Comparison of ENCODE assay signal across 10 mouse cellular contexts in genomic region chr13:63726035-63726434, GRCm38 (mm10).
A peak's percentile ranks its signal among the peaks of the same experiment; 100 is the strongest.
DNase-seq lines count a peak whose midpoint lies in the region; ATAC-seq and TF ChIP-seq lines count a peak whose summit lies in the region.
"Had no signal": no experiment of that assay in that cellular context is flagged by ENCODE, and none has a peak within 500 bp of the region (broad histone marks: within the 10 kb centered on the region; RNA-seq: fewer than 3 reads in every experiment).

No protein-coding gene starts in this region.

- H3K4me2 ChIP-seq in embryonic facial prominence, embryonic 11.5 days (ENCODE audit: low read depth, low read length): no peak overlapping the region
- H3K4me2 ChIP-seq in limb, embryonic 14.5 days (replicated peaks; ENCODE audit: low read depth, low read length, severe bottlenecking): no peak overlapping the region
- H3K4me2 ChIP-seq: liver, embryonic 13.5 days had no signal

- H3K9me3 ChIP-seq in embryonic facial prominence, embryonic 11.5 days (replicated peaks; ENCODE audit: control insufficient read depth, low read length): no peaks in the 10 kb centered on the region
- no peaks in the 10 kb centered on the region for H3K9me3 ChIP-seq in limb, embryonic 14.5 days (ENCODE audit: control insufficient read depth, low read length)
- H3K9me3 ChIP-seq: G1E; liver, embryonic 13.5 days had no signal

- WGBS in embryonic facial prominence, embryonic 11.5 days: 0% methylated on average over 2 of the region's 2 CpGs
- 30% methylated on average over 2 of the region's 2 CpGs for WGBS in limb, embryonic 14.5 days

- H3K36me3 ChIP-seq in embryonic facial prominence, embryonic 11.5 days (replicated peaks; ENCODE audit: control insufficient read depth, insufficient read depth, low read depth, low read length): no peaks in the 10 kb centered on the region
- no peaks in the 10 kb centered on the region for H3K36me3 ChIP-seq in limb, embryonic 14.5 days (ENCODE audit: control insufficient read depth, insufficient read depth, low read length)
- H3K36me3 ChIP-seq: G1E; liver, embryonic 13.5 days had no signal

- peak; percentile 67; the same call in 1 of the 2 replicates for ATAC-seq in embryonic facial prominence, embryonic 11.5 days (replicated peaks; ENCODE audit: insufficient number of reproducible peaks, low FRiP score, low TSS enrichment, low read depth)
- peak; percentile 75 for ATAC-seq in limb, embryonic 14.5 days (ENCODE audit: low FRiP score, low read depth)

- H3K27me3 ChIP-seq in embryonic facial prominence, embryonic 11.5 days (ENCODE audit: control insufficient read depth, insufficient read depth, low read length): no peaks in the 10 kb centered on the region
- no peaks in the 10 kb centered on the region for H3K27me3 ChIP-seq in limb, embryonic 14.5 days (ENCODE audit: control insufficient read depth, insufficient read depth, low read length)
- H3K27me3 ChIP-seq: liver, embryonic 13.5 days had no signal

- H3K27ac ChIP-seq in embryonic facial prominence, embryonic 11.5 days (replicated peaks; ENCODE audit: low read depth, low read length): no peak overlapping the region
- H3K27ac ChIP-seq in limb, embryonic 14.5 days (replicated peaks; ENCODE audit: low read depth, low read length): peak overlapping the region; percentile 19; the same call in 1 of the 2 replicates
- H3K27ac ChIP-seq: liver, embryonic 13.5 days had no signal

- no peak overlapping the region for H3K9ac ChIP-seq in embryonic facial prominence, embryonic 11.5 days (replicated peaks; ENCODE audit: low read length)
- H3K9ac ChIP-seq in limb, embryonic 14.5 days (ENCODE audit: low read depth, low read length, severe bottlenecking): no peak overlapping the region
- H3K9ac ChIP-seq: liver, embryonic 13.5 days had no signal

- DNase-seq in cerebellum, postnatal 10 days: peak; percentile 27 to 37
- DNase-seq in cerebellum, postnatal 14 days: no peak
- DNase-seq in left cerebral cortex, postnatal 4 days: peak; percentile 43
- no peak for DNase-seq in left cerebral cortex, postnatal 10 days (ENCODE audit: extremely low spot score in 1 of 2, low spot score in 2 of 2)
- peak; percentile 66 for DNase-seq in embryonic facial prominence, embryonic 11.5 days (ENCODE audit: low spot score)
- DNase-seq in limb, embryonic 14.5 days (ENCODE audit: low spot score): no peak
- no peak for DNase-seq in left cerebral cortex, adult 9 months (ENCODE audit: low spot score in 2 of 2)
- no peak for DNase-seq in cerebellum, adult 9-10 months
- DNase-seq: liver, embryonic 13.5 days had no signal

- H3K4me1 ChIP-seq in embryonic facial prominence, embryonic 11.5 days (ENCODE audit: control insufficient read depth, insufficient read depth, low read length): no peaks in the 10 kb centered on the region; the same call in 1 of the 2 replicates
- peaks cover 25% of the 10 kb centered on the region for H3K4me1 ChIP-seq in limb, embryonic 14.5 days (ENCODE audit: control insufficient read depth, insufficient read depth, low read length)

- no peak for TF ChIP-seq POLR2A in limb, embryonic 14.5 days (IDR thresholded peaks at IDR 0.05; ENCODE audit: borderline replicate concordance, extremely low read depth, insufficient read depth, insufficient read length)

- no peak overlapping the region for H3K4me3 ChIP-seq in embryonic facial prominence, embryonic 11.5 days (ENCODE audit: low read depth, low read length)
- H3K4me3 ChIP-seq in limb, embryonic 14.5 days (replicated peaks; ENCODE audit: low read length): no peak overlapping the region
- H3K4me3 ChIP-seq: liver, embryonic 13.5 days had no signal

- intact Hi-C loops in left cerebral cortex, postnatal 4 days (cut with DNase I): no loop called here
- intact Hi-C loops in left cerebral cortex, postnatal 10 days (cut with DNase I): no loop called here

Comparison
In these comparisons a context has a peak if more than half of its experiments do, and no peak if none do; other contexts are left out.
1. DNase-seq: peak in cerebellum, postnatal 10 days (2 of 2), left cerebral cortex, postnatal 4 days (single experiment) and embryonic facial prominence, embryonic 11.5 days (single experiment); none in cerebellum, postnatal 14 days (0 of 2), left cerebral cortex, postnatal 10 days (0 of 2), limb, embryonic 14.5 days (single experiment), left cerebral cortex, adult 9 months (0 of 2) and cerebellum, adult 9-10 months (single experiment).